Mouse (Mus musculus) cerebellum, adult 2 months (tissue): ENCODE measurements around the gene Sema7a.

Source experiments
- CTCF ChIP-seq: fragments of 200-500 bp; IDR thresholded peaks from 2 replicates; pipeline ENCODE4 v1.5.1; 2011; ENCODE audit warnings: low read depth, mild to moderate bottlenecking, control low read depth, low read length, moderate library complexity, borderline replicate concordance; ENCODE audit not compliant: insufficient read depth
- POLR2A ChIP-seq: fragments of 200-500 bp; IDR thresholded peaks from 2 replicates; pipeline ENCODE4 v1.6.1; 2011; ENCODE audit warnings: low read length, control low read depth, borderline replicate concordance; ENCODE audit not compliant: insufficient read depth

DNA sequence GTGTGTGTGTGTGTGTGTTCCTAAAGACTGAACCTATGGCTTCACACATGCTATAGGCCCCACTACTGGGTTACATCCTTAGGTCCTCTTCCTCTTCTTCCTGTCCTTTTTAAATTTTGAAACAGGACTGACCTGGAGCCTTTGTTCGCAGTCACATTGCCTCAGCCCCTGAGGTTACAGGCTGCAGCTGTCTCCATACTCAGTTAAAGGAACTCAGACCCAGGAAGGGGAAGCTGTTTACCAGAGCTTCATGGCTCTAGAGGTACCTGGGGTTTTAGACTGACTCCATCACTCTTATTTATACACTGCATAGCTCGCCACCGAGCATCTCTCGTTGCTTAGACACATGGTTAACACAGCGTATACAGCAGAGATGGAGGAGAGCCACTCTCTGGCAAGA lies 31.5 kb downstream of the Sema7a start:
- TF ChIP-seq POLR2A (no peak), CTCF (no peak)
